Mouse (Mus musculus): ENCODE measurements at regions not wholly inside any gene's neighbourhood (a gene's known extent, or its start where the extent isn't known, plus 50 kb on each side); places are given as distances from the start of the nearest gene placed in this dataset.
A peak's percentile ranks its signal among the peaks of the same experiment; 100 is the strongest.

DNA sequence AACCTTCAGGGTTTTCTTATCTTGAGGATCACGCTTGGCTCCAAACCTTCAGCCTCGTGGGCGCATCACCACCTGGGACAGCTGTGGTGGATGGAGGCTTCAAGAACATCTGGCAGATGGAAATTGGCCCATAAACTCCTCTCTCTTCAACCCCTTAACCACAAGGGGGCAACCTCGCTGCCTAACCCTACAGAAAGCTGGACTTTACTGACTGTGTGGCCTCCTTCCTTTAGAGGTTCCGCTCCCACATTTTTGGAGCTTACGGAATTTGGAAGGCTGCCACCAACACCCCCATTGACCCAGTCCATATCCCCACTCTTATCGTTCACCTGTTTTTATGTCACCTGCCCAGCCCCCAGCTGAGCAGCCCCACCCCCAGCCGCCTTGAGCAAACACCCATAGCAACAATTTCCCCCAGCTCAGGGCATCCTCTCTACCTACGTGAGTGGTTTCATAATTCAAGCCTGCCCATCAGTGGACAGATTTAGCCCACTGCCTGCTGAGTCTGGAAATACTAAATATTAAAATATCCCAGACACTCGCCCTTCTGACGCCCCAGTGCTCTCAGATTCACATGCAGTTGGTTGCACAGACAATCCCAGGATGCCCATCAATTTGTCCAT lies 167.0 kb upstream of the Slc22a22 start:
- H3K4me2 ChIP-seq (ENCODE audit: low read depth, low read length), result no peak overlapping the region
- ATAC-seq (replicated peaks; ENCODE audit: insufficient number of reproducible peaks, low FRiP score, low TSS enrichment, low read depth) (no peak), DNase-seq (ENCODE audit: low spot score) (peak; percentile 54)
- H3K4me1 ChIP-seq (ENCODE audit: control insufficient read depth, insufficient read depth, low read length), result no peaks in the 10 kb centered on the region
- H3K27ac ChIP-seq (replicated peaks; ENCODE audit: low read depth, low read length), result no peak overlapping the region
- H3K9ac ChIP-seq (replicated peaks; ENCODE audit: low read length), result no peak overlapping the region
- no peak overlapping the region for H3K4me3 ChIP-seq (ENCODE audit: low read depth, low read length)
- WGBS, result 68% methylated on average over 11 of the region's 11 CpGs
- no peaks in the 10 kb centered on the region for H3K36me3 ChIP-seq (replicated peaks; ENCODE audit: control insufficient read depth, insufficient read depth, low read depth, low read length)
- H3K9me3 ChIP-seq (replicated peaks; ENCODE audit: control insufficient read depth, low read length), result no peaks in the 10 kb centered on the region
- H3K27me3 ChIP-seq (ENCODE audit: control insufficient read depth, insufficient read depth, low read length), result no peaks in the 10 kb centered on the region

- Histone ChIP-seq H3K27ac (replicated peaks; ENCODE audit: low read depth, low read length) (no peak overlapping the region), H3K4me3 (ENCODE audit: low read depth, low read length) (no peak overlapping the region), H3K27me3 (ENCODE audit: control insufficient read depth, insufficient read depth, low read length) (no peaks in the 10 kb centered on the region), H3K36me3 (replicated peaks; ENCODE audit: control insufficient read depth, insufficient read depth, low read depth, low read length) (no peaks in the 10 kb centered on the region), H3K4me2 (ENCODE audit: low read depth, low read length) (no peak overlapping the region), H3K9ac (replicated peaks; ENCODE audit: low read length) (no peak overlapping the region), H3K4me1 (ENCODE audit: control insufficient read depth, insufficient read depth, low read length) (no peaks in the 10 kb centered on the region), H3K9me3 (replicated peaks; ENCODE audit: control insufficient read depth, low read length) (no peaks in the 10 kb centered on the region)
- DNase-seq (ENCODE audit: low spot score), result no peak
- no peak for ATAC-seq (replicated peaks; ENCODE audit: insufficient number of reproducible peaks, low FRiP score, low TSS enrichment, low read depth)
- 65% methylated on average over 7 of the region's 7 CpGs for WGBS
These were observed 161.7 kb upstream of the Slc22a22 start for GRCm38 (mm10) chr15:57639115-57639514.

GRCm38 (mm10) chr15:57633067-57633466 lies 155.6 kb upstream of the Slc22a22 start:
- no peak overlapping the region for H3K9ac ChIP-seq (replicated peaks; ENCODE audit: low read length)
- H3K4me2 ChIP-seq (ENCODE audit: low read depth, low read length), result no peak overlapping the region
- H3K27me3 ChIP-seq (ENCODE audit: control insufficient read depth, insufficient read depth, low read length), result no peaks in the 10 kb centered on the region
- H3K36me3 ChIP-seq (replicated peaks; ENCODE audit: control insufficient read depth, insufficient read depth, low read depth, low read length), result no peaks in the 10 kb centered on the region
- ATAC-seq (replicated peaks; ENCODE audit: insufficient number of reproducible peaks, low FRiP score, low TSS enrichment, low read depth), result no peak
- no peaks in the 10 kb centered on the region for H3K4me1 ChIP-seq (ENCODE audit: control insufficient read depth, insufficient read depth, low read length)
- H3K9me3 ChIP-seq (replicated peaks; ENCODE audit: control insufficient read depth, low read length), result no peaks in the 10 kb centered on the region
- H3K4me3 ChIP-seq (ENCODE audit: low read depth, low read length), result no peak overlapping the region
- 84% methylated on average over 3 of the region's 3 CpGs for WGBS
- no peak for DNase-seq (ENCODE audit: low spot score)
- H3K27ac ChIP-seq (replicated peaks; ENCODE audit: low read depth, low read length), result no peak overlapping the region

DNA sequence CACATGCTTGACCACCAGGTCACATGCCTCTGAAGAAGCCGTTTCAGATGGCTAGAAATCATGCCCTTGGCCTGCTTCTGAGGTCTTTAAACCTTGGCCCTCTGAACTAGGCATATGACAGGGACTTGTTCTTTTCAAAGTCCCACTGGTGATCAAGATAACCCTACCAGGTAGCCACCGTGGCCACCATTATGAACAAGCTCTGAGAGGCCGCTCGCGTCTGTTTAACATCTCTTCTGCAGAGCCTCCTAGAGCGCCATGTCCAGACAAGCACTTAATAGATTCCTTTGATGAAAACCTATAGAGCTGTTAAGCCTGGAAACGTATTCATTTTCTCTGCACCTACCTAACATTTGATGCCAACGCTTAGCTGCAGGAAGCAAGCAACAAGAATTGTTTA lies 155.1 kb upstream of the Slc22a22 start:
- no peaks in the 10 kb centered on the region for H3K4me1 ChIP-seq (ENCODE audit: control insufficient read depth, insufficient read depth, low read length)
- no peak for DNase-seq (ENCODE audit: low spot score)
- WGBS, result 87% methylated on average over 8 of the region's 8 CpGs
- H3K9me3 ChIP-seq (replicated peaks; ENCODE audit: control insufficient read depth, low read length), result no peaks in the 10 kb centered on the region
- no peak overlapping the region for H3K27ac ChIP-seq (replicated peaks; ENCODE audit: low read depth, low read length)
- no peak overlapping the region for H3K4me2 ChIP-seq (ENCODE audit: low read depth, low read length)
- H3K27me3 ChIP-seq (ENCODE audit: control insufficient read depth, insufficient read depth, low read length), result no peaks in the 10 kb centered on the region
- no peak for ATAC-seq (replicated peaks; ENCODE audit: insufficient number of reproducible peaks, low FRiP score, low TSS enrichment, low read depth)
- H3K9ac ChIP-seq (replicated peaks; ENCODE audit: low read length), result no peak overlapping the region
- no peaks in the 10 kb centered on the region for H3K36me3 ChIP-seq (replicated peaks; ENCODE audit: control insufficient read depth, insufficient read depth, low read depth, low read length)
- no peak overlapping the region for H3K4me3 ChIP-seq (ENCODE audit: low read depth, low read length)

GRCm38 (mm10) chr15:57618466-57618865 lies 141.0 kb upstream of the Slc22a22 start:
- no peak for ATAC-seq (replicated peaks; ENCODE audit: insufficient number of reproducible peaks, low FRiP score, low TSS enrichment, low read depth)

GRCm38 (mm10) chr15:57616880-57617391 lies 139.5 kb upstream of the Slc22a22 start:
- no peaks in the 10 kb centered on the region for H3K4me1 ChIP-seq (ENCODE audit: control insufficient read depth, insufficient read depth, low read length)
- WGBS, result 70% methylated on average over 11 of the region's 11 CpGs
- H3K36me3 ChIP-seq (replicated peaks; ENCODE audit: control insufficient read depth, insufficient read depth, low read depth, low read length), result no peaks in the 10 kb centered on the region
- no peak overlapping the region for H3K27ac ChIP-seq (replicated peaks; ENCODE audit: low read depth, low read length)
- no peak for DNase-seq (ENCODE audit: low spot score)
- H3K27me3 ChIP-seq (ENCODE audit: control insufficient read depth, insufficient read depth, low read length), result no peaks in the 10 kb centered on the region
- ATAC-seq (replicated peaks; ENCODE audit: insufficient number of reproducible peaks, low FRiP score, low TSS enrichment, low read depth), result no peak
- no peak overlapping the region for H3K4me2 ChIP-seq (ENCODE audit: low read depth, low read length)
- H3K4me3 ChIP-seq (ENCODE audit: low read depth, low read length), result no peak overlapping the region
- no peak overlapping the region for H3K9ac ChIP-seq (replicated peaks; ENCODE audit: low read length)
- no peaks in the 10 kb centered on the region for H3K9me3 ChIP-seq (replicated peaks; ENCODE audit: control insufficient read depth, low read length)

More at GRCm38 (mm10) chr15:57618466-57618865, 141.0 kb upstream of the Slc22a22 start:
- no peak overlapping the region for H3K27ac ChIP-seq (replicated peaks; ENCODE audit: low read depth, low read length)
- no peaks in the 10 kb centered on the region for H3K9me3 ChIP-seq (replicated peaks; ENCODE audit: control insufficient read depth, low read length)
- H3K36me3 ChIP-seq (replicated peaks; ENCODE audit: control insufficient read depth, insufficient read depth, low read depth, low read length), result no peaks in the 10 kb centered on the region
- H3K4me1 ChIP-seq (ENCODE audit: control insufficient read depth, insufficient read depth, low read length), result no peaks in the 10 kb centered on the region
- no peak overlapping the region for H3K9ac ChIP-seq (replicated peaks; ENCODE audit: low read length)
- no peak overlapping the region for H3K4me2 ChIP-seq (ENCODE audit: low read depth, low read length)
- no peak for DNase-seq (ENCODE audit: low spot score)
- no peaks in the 10 kb centered on the region for H3K27me3 ChIP-seq (ENCODE audit: control insufficient read depth, insufficient read depth, low read length)
- WGBS, result 88% methylated on average over 6 of the region's 6 CpGs
- no peak overlapping the region for H3K4me3 ChIP-seq (ENCODE audit: low read depth, low read length)

DNA sequence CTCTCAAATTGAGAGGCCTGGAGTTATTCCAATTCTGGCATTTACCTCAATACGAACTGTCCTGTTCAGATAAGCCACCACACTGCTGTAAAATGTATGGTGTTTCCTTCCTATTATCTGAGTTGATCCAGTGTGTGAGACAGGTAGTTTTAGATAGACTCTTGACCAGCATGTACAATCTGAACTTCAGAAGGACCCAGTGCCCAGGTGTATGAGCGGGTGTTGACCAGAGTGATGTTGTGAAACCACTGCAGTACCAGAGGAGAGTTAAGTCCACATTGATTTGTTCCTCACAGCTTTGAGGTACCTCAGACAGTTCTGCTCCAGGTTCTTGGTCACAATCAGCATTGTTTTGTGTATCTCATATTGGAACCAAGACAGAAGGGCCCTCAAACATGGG lies 132.6 kb upstream of the Slc22a22 start:
- H3K27ac ChIP-seq (replicated peaks; ENCODE audit: low read depth, low read length), result no peak overlapping the region
- DNase-seq (ENCODE audit: low spot score) (no peak), ATAC-seq (replicated peaks; ENCODE audit: insufficient number of reproducible peaks, low FRiP score, low TSS enrichment, low read depth) (no peak)
- H3K4me1 ChIP-seq (ENCODE audit: control insufficient read depth, insufficient read depth, low read length), result no peaks in the 10 kb centered on the region
- H3K9me3 ChIP-seq (replicated peaks; ENCODE audit: control insufficient read depth, low read length), result no peaks in the 10 kb centered on the region
- H3K27me3 ChIP-seq (ENCODE audit: control insufficient read depth, insufficient read depth, low read length), result no peaks in the 10 kb centered on the region
- no peaks in the 10 kb centered on the region for H3K36me3 ChIP-seq (replicated peaks; ENCODE audit: control insufficient read depth, insufficient read depth, low read depth, low read length)
- H3K9ac ChIP-seq (replicated peaks; ENCODE audit: low read length), result no peak overlapping the region
- 94% methylated on average over 2 of the region's 2 CpGs for WGBS
- no peak overlapping the region for H3K4me2 ChIP-seq (ENCODE audit: low read depth, low read length)
- no peak overlapping the region for H3K4me3 ChIP-seq (ENCODE audit: low read depth, low read length)

- Histone ChIP-seq H3K4me1 (ENCODE audit: control insufficient read depth, insufficient read depth, low read length) (no peaks in the 10 kb centered on the region), H3K4me2 (ENCODE audit: low read depth, low read length) (no peak overlapping the region), H3K4me3 (ENCODE audit: low read depth, low read length) (no peak overlapping the region), H3K27ac (replicated peaks; ENCODE audit: low read depth, low read length) (no peak overlapping the region), H3K9ac (replicated peaks; ENCODE audit: low read length) (no peak overlapping the region), H3K36me3 (replicated peaks; ENCODE audit: control insufficient read depth, insufficient read depth, low read depth, low read length) (no peaks in the 10 kb centered on the region), H3K9me3 (replicated peaks; ENCODE audit: control insufficient read depth, low read length) (no peaks in the 10 kb centered on the region), H3K27me3 (ENCODE audit: control insufficient read depth, insufficient read depth, low read length) (no peaks in the 10 kb centered on the region)
- WGBS, result 86% methylated on average over 3 of the region's 3 CpGs
- ATAC-seq (replicated peaks; ENCODE audit: insufficient number of reproducible peaks, low FRiP score, low TSS enrichment, low read depth), result no peak
- no peak for DNase-seq (ENCODE audit: low spot score)
These were observed 131.1 kb upstream of the Slc22a22 start for GRCm38 (mm10) chr15:57608519-57608918.
